Mouse (Mus musculus) hindbrain, embryonic 16.5 days (tissue): ENCODE data around the gene Gin1. TPM values are rescaled to one million over a fixed set of nuclear protein-coding genes. Genes with fewer than 3 reads are reported as not detected.

ENCODE experiments used
- ATAC-seq: fragments of 200-750 bp; cut with Nextera tagmentation; 2 replicates; pipeline ENCODE4 v1.8.0; 2017; ENCODE audit warnings: moderate TSS enrichment, moderate library complexity
- H3K27ac ChIP-seq: fragments of 300-500 bp; sonication (generic); 2 replicates; pipeline ENCODE4 v1.5.1; 2014; ENCODE audit warnings: low read depth, mild to moderate bottlenecking, control low read depth, low read length, moderate library complexity
- H3K27me3 ChIP-seq: fragments of 300-500 bp; sonication (generic); replicated peaks from 2 replicates; pipeline ENCODE4 v1.6.1; 2014; ENCODE audit warnings: low read length; ENCODE audit not compliant: control insufficient read depth, insufficient read depth
- H3K36me3 ChIP-seq: fragments of 300-500 bp; sonication (generic); 2 replicates; pipeline ENCODE4 v1.6.1; 2014; ENCODE audit warnings: mild to moderate bottlenecking, low read length, moderate library complexity, mixed read lengths; ENCODE audit not compliant: control insufficient read depth, insufficient read depth
- H3K4me1 ChIP-seq: fragments of 300-500 bp; sonication (generic); 2 replicates; pipeline ENCODE4 v1.6.1; 2014; ENCODE audit warnings: low read depth, low read length; ENCODE audit not compliant: control insufficient read depth, insufficient read depth
- H3K4me2 ChIP-seq: fragments of 300-500 bp; sonication (generic); 2 replicates; pipeline ENCODE4 v1.6.1; 2014; ENCODE audit warnings: mild to moderate bottlenecking, low read length, control low read depth, moderate library complexity
- H3K4me3 ChIP-seq: fragments of 300-500 bp; sonication (generic); 2 replicates; pipeline ENCODE4 v1.5.1; 2014; ENCODE audit warnings: mild to moderate bottlenecking, low read length, control low read depth, moderate library complexity
- H3K9ac ChIP-seq: fragments of 300-500 bp; sonication (generic); 2 replicates; pipeline ENCODE4 v1.6.1; 2014; ENCODE audit warnings: low read depth, mild to moderate bottlenecking, control low read depth, low read length, moderate library complexity
- H3K9me3 ChIP-seq: fragments of 300-500 bp; sonication (generic); 2 replicates; pipeline ENCODE4 v1.6.1; 2014; ENCODE audit warnings: mild to moderate bottlenecking, low read length, moderate library complexity; ENCODE audit not compliant: control insufficient read depth
- WGBS: fragments of 180-500 bp; shearing (Covaris S2); extraction: QIAGEN DNeasy Blood & Tissue Kit; methylation state at CpG from one replicate; pipeline ENCODE4 v1.1.7; 2014; 5-methylcytosine and 5-hydroxymethylcytosine counted together
- polyA plus RNA-seq: library from polyadenylated mRNA; unstranded; fragments of >200 nt; fragmentation: Nextera tagmentation; extraction: Ambion mirVana; gene quantifications from 2 replicates; pipeline ENCODE4 v1.2.1, GENCODE M21; 2015

Gene Gin1
- polyA plus RNA-seq, 1 experiment from 2014 or later = 14.0 TPM

DNA sequence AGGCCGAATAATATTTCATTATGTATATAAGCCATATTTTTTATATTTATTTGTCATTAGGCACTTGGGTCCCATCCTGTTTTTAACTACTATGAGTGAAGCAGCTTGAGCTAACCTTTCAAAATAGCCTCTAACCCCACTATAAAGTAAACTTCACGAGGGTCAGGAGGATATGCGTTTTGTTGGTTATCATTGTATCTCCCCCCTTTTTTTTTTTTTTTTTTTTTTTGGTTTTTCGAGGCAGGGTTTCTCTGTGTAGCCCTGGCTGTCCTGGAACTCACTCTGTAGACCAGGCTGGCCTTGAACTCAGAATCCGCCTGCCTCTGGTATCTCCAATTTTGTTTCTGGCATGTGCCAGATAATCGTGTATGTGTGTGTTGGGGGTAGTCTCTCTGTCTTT, 3.4 kb downstream of the Gin1 start:
- H3K27me3 ChIP-seq = no peaks in the 10 kb centered on the region
- H3K9me3 ChIP-seq = no peaks in the 10 kb centered on the region
- H3K4me3 ChIP-seq = no peak overlapping the region
- H3K9ac ChIP-seq = no peak overlapping the region
- peaks cover 3% of the 10 kb centered on the region for H3K4me1 ChIP-seq
- no peak overlapping the region for H3K4me2 ChIP-seq
- no peak overlapping the region for H3K27ac ChIP-seq
- ATAC-seq = no peak
- no peaks in the 10 kb centered on the region for H3K36me3 ChIP-seq
- 94% methylated on average over 6 of the region's 6 CpGs for WGBS

DNA sequence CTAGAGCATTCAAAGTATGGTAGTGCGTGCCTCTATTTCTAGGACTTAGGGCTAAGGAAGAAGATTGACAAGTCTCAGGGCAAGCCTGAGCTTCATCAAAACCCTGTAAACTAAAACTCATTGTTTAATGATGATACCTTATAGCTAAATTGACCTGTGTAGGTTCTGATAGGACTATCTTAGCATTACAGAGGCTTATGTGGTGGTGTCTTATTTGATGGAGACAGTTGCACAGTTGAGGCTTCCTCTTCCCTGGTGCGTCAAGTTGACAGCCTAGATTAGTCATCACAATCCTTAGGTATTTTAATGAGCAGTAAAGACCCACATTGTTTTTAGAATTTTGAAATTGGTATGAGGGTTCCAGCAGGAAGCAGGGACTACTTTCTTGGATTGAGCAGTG, 4.0 kb downstream of the Gin1 start:
- no peak for ATAC-seq
- H3K9me3 ChIP-seq = no peaks in the 10 kb centered on the region
- WGBS = 94% methylated on average over 2 of the region's 2 CpGs

DNA sequence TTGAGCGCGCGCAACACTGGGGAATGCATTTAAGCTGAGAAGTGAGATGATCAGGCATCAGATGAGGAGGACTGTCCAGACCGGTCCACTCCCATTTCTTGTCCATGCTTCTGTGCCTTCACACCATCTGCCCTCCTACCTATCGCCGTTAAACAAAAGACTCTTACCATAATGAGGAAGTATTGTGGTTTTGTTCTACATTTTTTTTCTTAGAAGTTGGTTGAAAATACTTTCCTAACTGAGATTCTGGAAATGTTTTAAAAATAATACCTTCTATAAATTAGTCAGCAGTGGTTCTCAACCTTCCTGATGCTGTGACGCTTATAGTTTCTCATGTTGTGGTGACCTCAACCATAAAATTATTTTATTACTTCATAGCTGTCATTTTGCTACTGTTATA, 11.7 kb downstream of the Gin1 start:
- ATAC-seq = no peak
- Histone ChIP-seq H3K4me1 (no peaks in the 10 kb centered on the region), H3K9me3 (no peaks in the 10 kb centered on the region), H3K9ac (no peak overlapping the region), H3K27me3 (no peaks in the 10 kb centered on the region), H3K36me3 (no peaks in the 10 kb centered on the region), H3K27ac (no peak overlapping the region), H3K4me3 (no peak overlapping the region), H3K4me2 (no peak overlapping the region)
- WGBS = 95% methylated on average over 7 of the region's 7 CpGs

More for the DNA sequence above, 4.0 kb downstream of the Gin1 start:
- Histone ChIP-seq H3K4me3 (no peak overlapping the region), H3K27me3 (no peaks in the 10 kb centered on the region), H3K9ac (no peak overlapping the region), H3K27ac (no peak overlapping the region), H3K36me3 (no peaks in the 10 kb centered on the region), H3K4me1 (peaks cover 3% of the 10 kb centered on the region), H3K4me2 (no peak overlapping the region)

DNA sequence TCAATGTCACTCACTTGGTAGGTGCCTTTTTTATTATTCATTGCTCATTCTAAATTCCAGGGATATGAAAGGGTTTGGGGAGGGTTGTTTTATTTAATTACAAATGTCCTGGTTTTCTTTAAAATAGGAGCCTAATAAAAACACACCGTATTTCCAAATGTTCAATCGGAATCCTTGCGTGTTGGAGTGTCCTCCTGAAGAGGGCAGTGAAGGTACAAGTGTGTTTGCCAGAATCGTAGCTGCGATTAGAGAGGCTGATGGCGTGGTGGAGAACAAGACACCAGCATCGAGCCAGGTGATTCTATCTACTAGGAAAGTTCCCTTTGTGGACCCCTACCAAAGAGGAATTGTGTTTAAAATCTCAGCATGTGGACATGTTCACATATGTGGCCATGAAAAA, 15.0 kb downstream of the Gin1 start:
- Histone ChIP-seq H3K9ac (no peak overlapping the region), H3K27ac (no peak overlapping the region), H3K27me3 (no peaks in the 10 kb centered on the region), H3K4me1 (no peaks in the 10 kb centered on the region), H3K9me3 (no peaks in the 10 kb centered on the region), H3K4me2 (no peak overlapping the region), H3K36me3 (no peaks in the 10 kb centered on the region), H3K4me3 (no peak overlapping the region)
- WGBS = 82% methylated on average over 7 of the region's 7 CpGs
- ATAC-seq = no peak

DNA sequence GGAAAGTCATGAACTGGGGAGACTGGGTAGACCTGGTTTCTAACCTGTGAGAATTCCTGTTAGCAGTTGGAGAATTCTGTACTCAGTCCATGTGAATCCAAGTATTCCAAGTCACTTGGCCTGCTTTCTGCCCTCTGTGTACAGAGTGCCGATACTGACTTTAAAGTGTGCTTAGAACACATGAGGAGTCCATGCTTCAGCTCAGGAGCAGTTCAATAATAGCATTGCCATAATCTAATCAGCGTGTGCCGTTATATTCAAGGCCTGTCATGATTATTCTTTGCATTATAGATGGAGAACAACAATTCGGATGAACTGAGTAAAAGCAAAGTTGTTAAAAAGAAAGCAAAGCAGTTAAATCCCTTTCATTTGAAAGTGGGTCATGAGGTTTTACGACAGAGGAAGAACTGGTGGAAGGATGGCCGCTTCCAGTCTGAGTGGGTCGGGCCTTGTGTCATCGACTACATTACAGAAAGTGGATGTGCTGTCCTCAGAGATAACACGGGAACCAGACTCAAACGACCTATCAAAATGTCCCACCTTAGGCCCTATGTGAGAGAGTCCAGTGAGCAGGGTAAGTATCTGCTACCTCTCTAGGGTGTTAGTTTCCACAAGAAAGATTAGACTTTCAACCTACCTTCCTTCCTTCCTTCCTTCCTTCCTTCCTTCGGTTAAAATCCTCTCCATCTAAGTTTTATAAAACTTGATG, 15.9 kb downstream of the Gin1 start:
- no peak overlapping the region for H3K27ac ChIP-seq
- no peaks in the 10 kb centered on the region for H3K27me3 ChIP-seq
- H3K4me1 ChIP-seq = no peaks in the 10 kb centered on the region
- no peak for ATAC-seq
- H3K4me3 ChIP-seq = no peak overlapping the region
- no peak overlapping the region for H3K4me2 ChIP-seq
- no peaks in the 10 kb centered on the region for H3K36me3 ChIP-seq
- no peaks in the 10 kb centered on the region for H3K9me3 ChIP-seq
- WGBS = 92% methylated on average over 11 of the region's 11 CpGs
- no peak overlapping the region for H3K9ac ChIP-seq

DNA sequence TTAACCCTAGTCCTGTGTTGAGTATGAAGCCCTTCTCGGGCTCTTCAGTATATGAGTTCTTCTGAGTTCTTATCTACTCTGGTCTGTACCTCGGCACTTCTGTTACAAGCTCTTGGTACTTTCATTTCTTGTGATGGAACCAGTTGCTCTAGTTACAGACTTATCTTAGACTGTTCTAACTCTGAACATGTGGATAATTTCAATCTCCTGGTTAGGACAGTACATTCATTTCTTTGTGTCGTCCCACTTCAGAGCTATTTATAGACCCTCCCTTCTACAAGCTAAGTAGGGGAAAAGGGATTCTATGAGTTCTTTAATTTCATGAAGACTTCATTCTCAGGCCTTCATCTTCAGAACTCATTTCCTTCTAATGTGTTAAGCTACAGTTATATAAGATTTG, 17.7 kb downstream of the Gin1 start:
- Histone ChIP-seq H3K27ac (no peak overlapping the region), H3K4me2 (no peak overlapping the region), H3K27me3 (no peaks in the 10 kb centered on the region), H3K9me3 (no peaks in the 10 kb centered on the region), H3K4me3 (no peak overlapping the region), H3K36me3 (no peaks in the 10 kb centered on the region), H3K4me1 (no peaks in the 10 kb centered on the region), H3K9ac (no peak overlapping the region)
- 91% methylated on average over 3 of the region's 3 CpGs for WGBS
- no peak for ATAC-seq

DNA sequence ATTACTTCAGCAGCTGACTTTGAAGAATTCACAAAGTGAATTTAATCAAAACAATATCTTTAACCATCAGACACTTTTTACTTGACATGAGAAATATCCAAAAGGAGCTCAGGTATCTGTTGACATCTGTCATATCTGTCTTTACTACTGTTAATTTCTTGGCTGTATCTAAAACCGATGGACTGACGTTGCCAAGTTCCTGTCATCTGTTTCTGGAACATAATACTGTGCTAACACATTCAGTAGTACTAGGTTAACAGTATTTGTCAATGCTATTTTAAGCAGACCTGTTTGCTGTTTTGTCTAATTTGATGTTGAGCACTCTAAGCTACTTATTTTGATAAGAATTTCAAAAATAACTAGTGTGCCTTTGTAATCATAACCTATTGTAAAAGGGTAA, 18.5 kb downstream of the Gin1 start:
- Histone ChIP-seq H3K4me1 (no peaks in the 10 kb centered on the region), H3K36me3 (no peaks in the 10 kb centered on the region), H3K9me3 (no peaks in the 10 kb centered on the region), H3K27ac (no peak overlapping the region), H3K9ac (no peak overlapping the region), H3K4me3 (no peak overlapping the region), H3K4me2 (no peak overlapping the region), H3K27me3 (no peaks in the 10 kb centered on the region)
- no peak for ATAC-seq
- 93% methylated on average over 2 of the region's 2 CpGs for WGBS

DNA sequence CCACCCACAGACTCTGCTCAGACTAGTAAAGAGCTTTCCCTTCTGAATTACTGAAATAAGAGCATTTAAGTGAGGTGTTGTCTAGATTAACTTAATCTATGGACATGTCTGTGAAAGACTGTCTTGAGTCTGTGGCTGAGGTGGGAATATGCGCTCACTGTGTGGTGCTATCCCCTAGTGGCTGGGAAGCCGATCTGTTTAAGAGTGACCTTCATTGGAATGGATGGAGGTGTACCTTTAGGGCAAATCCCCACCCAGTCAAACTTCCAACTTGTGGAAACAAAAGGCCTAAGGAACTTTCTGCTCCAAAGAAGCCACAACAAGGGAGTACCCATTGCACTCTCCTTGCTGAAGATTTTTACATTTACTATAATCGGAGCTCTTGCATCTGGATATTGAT, 24.1 kb downstream of the Gin1 start:
- no peaks in the 10 kb centered on the region for H3K36me3 ChIP-seq

DNA sequence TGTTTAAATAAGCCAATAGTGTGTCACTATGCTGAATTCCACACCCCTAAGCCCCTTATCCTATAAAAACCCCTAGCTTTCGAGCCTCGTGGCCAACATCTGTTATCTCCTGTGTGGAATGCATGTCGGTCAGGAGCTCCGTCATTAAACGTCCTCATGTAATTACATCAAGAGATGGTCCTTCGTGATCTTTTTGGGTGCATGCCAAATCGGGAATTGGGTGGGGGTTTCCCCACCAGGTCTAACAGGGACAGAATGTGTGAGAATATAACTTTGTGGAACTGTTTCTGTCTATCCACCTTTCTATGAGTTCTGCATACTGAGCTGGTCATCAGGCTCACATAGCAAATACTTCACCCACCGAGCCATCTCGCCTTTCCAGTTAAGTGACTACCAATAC, 26.0 kb downstream of the Gin1 start:
- Histone ChIP-seq H3K4me1 (no peaks in the 10 kb centered on the region), H3K27ac (no peak overlapping the region), H3K4me3 (no peak overlapping the region), H3K27me3 (no peaks in the 10 kb centered on the region), H3K9me3 (peaks cover 4% of the 10 kb centered on the region), H3K4me2 (no peak overlapping the region), H3K36me3 (no peaks in the 10 kb centered on the region), H3K9ac (no peak overlapping the region)
- 95% methylated on average over 9 of the region's 9 CpGs for WGBS
- no peak for ATAC-seq

More for the DNA sequence above, 24.1 kb downstream of the Gin1 start:
- no peak overlapping the region for H3K27ac ChIP-seq
- no peaks in the 10 kb centered on the region for H3K27me3 ChIP-seq
- ATAC-seq = no peak
- H3K4me3 ChIP-seq = no peak overlapping the region
- no peaks in the 10 kb centered on the region for H3K9me3 ChIP-seq
- H3K9ac ChIP-seq = no peak overlapping the region
- WGBS = 85% methylated on average over 3 of the region's 3 CpGs
- H3K4me2 ChIP-seq = no peak overlapping the region
- no peaks in the 10 kb centered on the region for H3K4me1 ChIP-seq
